Mouse (Mus musculus): Measurements from ENCODE around the gene Eif2ak4.

DNA sequence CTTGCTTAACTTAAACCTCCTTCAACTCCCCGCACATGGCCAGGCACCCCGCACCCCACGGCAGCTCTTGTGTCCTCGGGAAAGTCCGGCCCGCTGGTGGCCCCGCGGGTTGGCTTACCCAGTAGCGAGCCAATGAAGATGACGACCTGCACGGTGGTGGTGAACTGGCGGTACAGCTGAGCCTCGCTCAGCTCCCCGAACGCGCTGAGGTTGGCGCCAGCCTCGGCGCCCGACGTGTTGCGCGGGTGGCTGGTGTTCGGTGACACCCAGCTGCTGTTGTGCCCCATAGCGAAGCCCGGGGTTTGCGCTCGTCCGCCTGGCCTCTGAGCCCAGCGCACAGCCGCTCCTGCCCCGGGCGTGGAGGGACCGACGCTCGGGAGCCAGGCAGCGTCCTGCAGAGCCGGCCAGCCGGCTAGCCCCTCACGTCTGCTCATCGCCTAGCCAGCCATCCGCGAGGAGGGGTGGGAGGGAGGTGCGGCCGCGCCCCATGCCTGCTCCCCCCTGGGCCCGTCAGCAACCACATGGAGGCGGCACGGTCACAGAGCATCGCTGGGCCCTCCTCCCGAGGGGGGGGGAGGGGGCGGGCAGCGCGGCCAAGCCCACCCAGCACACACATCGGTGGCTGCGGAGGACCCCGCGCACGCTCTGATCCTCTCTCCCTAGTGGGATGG is 15.4 kb upstream of the Eif2ak4 start, which contains the start of gene Gpr176:
- TF ChIP-seq CTCF (IDR thresholded peaks at IDR 0.05; ENCODE audit: low read depth, low read length) (no peak), GATA1 (IDR thresholded peaks at IDR 0.05; ENCODE audit: borderline replicate concordance, low read length) (no peak), TAL1 (conservative IDR thresholded peaks at IDR 0.05; ENCODE audit: low read depth, low read length) (no peak), GATA2 (IDR thresholded peaks at IDR 0.05; ENCODE audit: borderline replicate concordance, low read depth, low read length) (no peak)

All from G1E (cell line).